Mouse (Mus musculus): ENCODE data around the gene Plcl2.

Plcl2 gene

DNA sequence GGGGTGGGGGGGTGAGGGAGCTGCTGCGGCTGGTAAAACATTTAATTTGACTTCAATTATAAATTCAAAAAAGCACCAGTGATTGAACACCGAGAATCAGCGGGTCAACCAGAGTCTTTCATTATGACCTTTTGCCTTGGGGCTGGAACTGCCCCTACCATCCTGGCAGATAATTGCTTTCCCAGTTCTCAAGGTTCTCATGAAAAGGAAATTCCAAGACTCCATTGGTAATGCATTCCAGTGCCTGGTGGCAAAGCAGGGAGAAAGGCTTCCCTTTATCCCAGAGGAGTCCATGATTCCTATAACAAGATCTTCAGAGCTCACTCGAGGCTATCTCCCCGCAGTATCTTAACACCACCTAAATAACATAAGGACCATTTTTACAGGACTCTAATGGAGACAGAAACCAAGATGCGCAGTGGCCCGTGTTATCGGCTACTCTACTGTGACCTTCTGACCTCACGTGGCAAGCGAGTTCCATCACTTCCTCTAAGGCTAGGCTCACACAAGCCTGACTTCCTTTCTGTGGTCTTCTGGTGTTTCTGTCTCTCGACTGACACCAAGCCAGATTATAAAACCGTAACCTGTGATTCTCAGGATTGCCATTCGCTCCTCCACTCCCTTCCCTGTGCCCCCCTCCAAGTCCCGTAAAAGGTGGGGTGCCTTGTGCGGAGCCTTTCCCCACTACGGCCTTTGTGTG, 10.0 kb upstream of the Plcl2 start:
- 77% methylated on average over 16 of the region's 16 CpGs for WGBS

DNA sequence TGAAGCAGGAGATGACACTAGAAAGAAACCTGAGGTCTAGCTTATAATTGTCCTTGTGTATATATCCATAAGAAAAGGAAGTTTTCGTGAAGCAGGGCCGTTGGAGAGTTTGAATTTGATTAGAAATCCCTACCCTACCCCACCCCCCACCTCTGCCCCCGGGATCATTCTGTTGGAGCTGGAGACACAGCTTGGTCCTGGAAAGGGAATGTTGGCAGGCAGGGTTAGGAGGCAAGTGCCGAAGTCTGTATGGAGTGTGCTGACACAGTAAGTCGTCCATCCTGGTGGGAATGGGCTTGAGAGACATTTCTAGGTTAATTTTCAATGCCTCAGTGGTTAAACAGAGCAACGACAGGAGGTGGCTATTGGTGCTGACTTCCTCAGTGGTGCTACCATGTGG, 8.4 kb upstream of the Plcl2 start:
- WGBS: 75% methylated on average over 6 of the region's 6 CpGs

DNA sequence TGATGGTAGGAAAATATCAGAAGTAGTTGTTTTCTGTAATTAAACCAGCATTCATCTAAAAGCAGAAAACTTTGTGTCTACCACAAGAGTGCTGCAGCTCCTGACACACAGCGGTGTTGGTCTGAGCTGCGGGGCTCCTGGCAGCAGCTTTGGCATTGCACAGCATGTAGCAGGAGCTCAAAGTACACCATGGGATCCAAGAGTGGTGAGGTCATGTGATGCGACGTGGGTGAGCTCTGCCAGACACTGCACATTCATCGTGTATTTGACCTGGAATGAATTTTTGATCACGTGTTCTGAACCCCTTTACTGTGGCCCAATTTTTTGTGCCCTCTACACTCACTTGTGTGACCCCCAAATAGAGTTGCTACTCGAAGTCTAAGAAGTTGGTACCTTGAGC, 6.1 kb upstream of the Plcl2 start:
- whole genome bisulfite sequencing: 76% methylated on average over 7 of the region's 7 CpGs

DNA sequence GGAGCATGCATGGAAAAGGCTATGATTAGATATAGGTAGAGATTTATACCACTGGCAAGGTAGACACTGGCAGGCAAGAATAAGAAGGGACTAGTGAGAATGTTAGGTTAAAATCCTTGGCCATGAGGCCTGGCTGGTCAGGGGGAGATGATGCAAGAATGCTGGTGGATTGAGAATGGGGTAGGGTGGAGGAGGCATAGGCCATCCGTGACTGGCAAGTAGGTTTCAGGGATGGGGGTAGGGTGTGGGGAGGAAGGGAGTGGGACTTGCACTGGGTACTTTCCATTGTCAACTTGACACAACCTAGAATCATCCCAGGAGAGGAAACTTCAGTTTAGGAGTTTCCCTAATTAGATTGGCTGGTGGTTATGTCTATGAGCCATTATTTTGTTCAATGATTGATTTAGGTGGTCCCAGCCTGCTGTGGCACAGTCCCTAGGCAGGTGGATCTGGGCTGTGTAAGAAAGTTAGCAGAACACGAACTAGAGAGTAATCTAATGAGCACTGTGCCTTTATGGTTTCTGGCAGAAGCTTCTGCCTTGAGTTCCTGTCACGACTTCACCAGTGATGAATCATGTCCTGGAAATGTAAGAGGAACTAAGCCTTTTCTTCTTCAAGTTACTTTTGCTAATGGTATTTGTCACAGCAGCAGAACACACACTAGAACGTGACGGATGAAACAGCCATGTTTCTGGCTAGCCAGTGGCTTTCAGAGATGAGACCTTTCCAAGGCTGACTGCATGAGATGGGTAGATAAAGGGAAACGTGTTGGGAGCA, 4.9 kb upstream of the Plcl2 start:
- WGBS: 70% methylated on average over 6 of the region's 6 CpGs

DNA sequence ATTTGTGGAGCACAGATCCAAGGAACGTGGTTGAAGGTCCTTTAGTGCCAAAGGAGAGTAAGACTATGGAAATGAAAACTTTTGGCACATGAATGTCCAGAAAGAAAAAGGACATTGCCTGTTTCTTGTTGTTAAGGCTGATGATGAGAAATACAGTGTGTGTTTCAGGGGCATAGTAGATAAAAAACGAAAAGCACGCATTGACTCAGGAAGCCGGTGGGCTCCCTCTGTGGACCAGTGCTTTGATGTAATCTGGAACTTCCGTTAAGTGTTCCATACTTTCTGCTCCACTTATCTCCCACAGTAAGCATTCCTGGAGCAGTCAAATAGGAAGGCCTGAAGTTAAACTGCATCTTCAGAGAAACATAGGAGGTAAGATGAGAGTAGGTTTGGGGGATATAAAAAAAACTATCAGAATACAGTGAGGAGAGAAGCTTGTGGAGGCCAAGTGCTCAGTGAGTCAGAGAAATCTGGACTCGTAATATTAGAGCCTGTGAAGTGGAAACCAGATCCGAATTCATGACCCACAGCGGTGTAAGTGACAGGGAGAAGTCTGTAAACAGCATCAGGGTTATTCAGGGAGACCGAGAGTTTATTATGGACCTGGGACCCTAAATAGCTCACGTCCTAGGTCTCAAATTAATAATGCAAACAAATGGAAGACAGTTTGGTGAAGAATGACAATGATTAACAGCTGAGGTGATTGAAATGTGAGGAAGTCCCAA, 3.1 kb upstream of the Plcl2 start:
- 75% methylated on average over 10 of the region's 10 CpGs for WGBS

DNA sequence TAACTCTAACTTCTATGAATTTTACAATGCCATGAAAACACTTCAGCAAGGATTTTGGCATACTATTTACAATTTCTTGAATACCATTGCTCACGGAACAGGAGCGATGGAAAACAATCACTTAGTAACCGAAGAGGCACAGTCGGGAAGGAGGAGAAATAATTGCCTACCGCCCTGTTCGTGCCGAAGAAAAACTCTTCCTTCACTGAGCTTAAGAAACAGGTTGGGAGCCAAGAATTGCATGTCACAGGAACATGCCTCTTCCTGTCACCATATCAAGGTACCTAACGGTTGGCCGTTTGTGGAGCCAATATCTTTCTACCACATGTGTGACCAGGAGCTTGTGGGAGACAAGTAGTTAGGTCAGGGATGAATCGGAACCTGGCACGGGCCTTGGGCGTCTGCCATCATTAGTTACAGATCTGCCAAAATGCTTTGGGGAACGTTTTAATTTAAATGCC, 2.3 kb upstream of the Plcl2 start:
- 46% methylated on average over 13 of the region's 13 CpGs for WGBS

DNA sequence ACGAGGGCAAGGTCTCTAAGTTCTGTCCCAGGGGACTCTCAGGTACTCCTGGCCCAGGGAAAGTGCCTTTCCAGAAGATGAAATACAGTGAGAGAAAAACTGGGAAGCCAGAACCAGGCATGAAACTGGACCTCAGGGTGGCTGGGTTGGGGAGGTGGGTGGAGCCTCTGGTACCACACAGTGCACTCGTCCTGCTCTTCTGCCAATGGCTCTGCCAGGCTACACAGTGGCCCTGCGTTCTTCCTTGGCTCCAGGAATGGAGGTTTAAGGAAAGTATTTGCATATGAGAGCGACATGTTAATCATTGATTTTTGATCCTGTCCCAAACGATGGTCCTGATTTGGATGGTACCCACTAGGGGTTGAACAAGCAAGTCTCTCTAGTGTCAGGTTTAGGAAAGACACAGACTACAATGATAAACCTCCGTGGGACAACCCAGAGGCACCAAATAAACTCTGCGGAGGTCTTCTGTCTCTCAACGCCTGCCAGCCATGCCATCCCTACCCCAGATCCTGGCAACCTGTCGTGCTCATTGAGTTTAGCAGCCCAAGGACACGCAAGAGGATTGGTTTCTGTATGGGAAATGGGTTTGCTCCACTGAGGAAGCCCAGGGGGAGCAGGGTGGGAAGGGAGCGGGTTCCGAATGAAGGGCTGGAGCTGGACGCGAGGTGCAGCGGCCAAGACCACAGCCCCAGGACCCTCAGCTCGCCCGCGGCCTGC, 988 bp upstream of the Plcl2 start:
- 21% methylated on average over 18 of the region's 18 CpGs for WGBS

DNA sequence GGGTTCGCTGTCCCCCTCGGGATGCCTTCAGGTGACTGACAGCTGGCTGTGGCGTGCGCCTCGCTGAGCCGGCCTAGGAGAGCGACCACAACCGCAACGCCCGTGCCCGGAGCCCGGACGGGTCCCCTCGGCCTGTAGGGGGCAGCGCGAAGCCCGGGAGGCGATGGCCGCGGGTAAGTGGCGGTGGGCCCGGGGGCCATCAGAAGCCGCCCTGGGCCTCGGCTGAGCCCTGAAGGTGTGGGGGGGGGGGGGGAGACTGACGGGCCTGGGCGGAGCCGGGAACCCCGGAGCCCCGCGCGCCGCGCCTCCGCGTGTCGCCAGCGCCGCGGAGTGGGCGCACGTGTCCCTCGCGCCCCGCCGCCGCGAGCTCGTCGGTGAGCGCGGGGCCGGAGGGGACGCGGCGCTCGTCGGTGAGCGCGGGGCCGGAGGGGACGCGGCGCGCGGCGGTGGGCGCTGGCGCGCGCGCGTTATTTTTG, 390 bp upstream of the Plcl2 start:
- WGBS: under 1% methylated on average over 59 of the region's 72 CpGs

DNA sequence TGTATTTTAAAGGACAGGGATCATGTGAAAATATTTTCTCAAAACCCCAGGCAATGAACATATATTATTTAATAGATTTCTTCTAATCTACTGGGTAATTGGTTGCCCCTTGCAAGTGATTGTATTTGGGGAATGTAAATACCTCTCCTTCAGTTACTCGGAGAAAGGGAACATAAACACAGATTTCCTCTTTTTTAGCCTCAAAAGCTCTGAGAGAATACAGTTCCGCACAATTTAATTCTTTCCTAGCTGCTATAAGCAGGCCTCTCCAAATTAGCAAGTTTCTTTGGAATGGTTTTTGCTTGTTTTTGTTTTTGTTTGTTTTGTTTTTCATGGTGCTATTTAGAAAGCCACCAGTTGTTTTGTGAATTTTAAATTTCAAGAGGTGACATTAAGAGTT, 1.1 kb downstream of the Plcl2 start:
- WGBS: 36% methylated on average over 2 of the region's 2 CpGs

DNA sequence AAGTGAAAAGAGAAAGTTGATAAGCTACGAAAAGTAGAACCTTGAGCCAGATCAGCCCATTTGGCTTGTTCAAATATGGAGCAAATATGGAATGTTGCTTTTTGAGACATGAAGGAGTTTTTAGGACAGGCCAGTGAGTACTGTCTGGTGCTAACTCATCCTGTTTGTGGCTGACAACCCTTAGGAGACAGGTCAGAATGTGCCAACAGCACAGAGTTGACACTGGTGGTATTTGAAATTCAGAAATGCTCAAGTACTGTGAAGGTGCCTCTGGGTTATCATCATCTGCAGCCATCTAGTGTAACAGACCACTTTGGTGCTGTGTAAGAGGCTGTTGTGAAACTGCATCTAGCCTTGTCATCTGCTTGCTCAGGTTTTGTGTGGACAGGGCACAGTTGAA, 1.5 kb downstream of the Plcl2 start:
- 55% methylated on average over 1 of the region's 1 CpGs for WGBS

DNA sequence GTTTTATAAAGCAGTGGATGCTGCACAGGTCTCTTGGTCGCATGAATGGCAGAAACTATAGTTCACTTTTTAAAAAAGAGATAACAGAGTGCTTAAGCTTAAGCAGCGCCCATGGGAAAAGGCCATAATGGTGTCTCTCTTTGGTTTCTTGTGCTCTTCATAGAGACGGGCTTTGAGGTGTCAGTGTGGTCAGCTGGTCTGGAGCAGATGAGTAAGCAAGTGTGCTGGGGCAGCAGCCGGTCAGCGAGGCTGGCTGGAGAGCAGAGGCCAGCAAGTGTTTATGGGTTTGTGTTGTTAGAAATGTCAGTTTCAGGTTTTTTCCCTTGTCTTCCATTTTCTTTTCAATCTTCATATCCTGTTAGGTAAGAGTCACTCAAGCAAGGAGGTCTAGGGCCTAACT, 3.0 kb downstream of the Plcl2 start:
- WGBS: 89% methylated on average over 5 of the region's 5 CpGs

DNA sequence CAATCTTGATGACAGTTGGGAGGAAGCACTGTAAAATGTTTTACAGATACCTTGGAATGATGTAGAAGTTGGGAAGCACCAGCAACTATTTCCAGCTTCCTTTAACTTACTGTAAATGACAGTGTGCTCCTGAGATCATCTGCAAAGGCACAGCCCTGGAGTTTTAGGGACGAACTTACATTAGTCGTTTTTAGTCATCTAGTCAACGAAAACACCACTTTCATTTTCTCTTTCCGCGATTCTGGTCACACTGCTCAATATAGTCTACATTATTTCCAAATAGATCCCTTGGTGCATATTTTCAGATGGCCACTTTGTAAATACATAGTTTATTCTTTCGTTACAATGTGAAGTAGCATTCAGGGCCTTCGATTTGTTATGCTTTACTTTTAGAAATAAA, 3.6 kb downstream of the Plcl2 start:
- 66% methylated on average over 7 of the region's 7 CpGs for WGBS

DNA sequence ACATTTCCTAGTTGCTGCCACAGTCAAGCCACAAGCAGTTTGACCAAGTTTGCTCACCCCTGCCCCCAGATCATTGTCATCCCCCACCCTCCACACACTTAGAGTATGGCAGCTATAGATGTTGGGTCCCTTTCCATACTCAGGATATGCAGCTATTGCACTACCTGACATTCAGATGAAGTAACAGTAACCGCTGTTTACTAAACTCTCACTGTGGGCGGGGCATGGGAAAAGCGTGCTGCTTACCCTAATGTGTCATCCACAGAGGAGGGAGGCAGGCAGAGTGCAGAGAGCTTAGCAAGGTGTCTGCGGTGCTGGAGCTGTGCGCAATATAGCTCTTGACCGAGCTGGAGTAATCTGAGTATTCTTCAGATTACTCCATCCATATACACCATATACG, 4.2 kb downstream of the Plcl2 start:
- 88% methylated on average over 7 of the region's 7 CpGs for WGBS

DNA sequence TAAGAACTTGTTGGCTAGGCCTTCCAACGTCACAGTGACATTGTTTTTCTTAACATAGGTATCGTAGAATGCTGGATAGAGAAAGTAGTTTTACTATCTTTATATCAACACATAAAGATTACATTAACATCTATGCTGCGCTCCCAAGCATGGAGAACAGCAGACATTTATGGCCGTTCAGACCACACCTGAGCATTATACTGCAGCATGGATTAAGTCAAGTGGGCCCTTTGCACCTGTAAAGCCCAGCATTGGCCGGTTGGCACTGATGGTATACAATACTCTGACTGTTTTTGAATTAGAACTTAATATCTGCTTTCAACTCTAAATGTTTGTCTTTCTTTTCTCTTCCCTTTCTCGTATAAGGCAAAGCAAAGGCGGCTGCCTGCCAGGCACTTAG, 4.8 kb downstream of the Plcl2 start:
- WGBS: 75% methylated on average over 7 of the region's 7 CpGs

DNA sequence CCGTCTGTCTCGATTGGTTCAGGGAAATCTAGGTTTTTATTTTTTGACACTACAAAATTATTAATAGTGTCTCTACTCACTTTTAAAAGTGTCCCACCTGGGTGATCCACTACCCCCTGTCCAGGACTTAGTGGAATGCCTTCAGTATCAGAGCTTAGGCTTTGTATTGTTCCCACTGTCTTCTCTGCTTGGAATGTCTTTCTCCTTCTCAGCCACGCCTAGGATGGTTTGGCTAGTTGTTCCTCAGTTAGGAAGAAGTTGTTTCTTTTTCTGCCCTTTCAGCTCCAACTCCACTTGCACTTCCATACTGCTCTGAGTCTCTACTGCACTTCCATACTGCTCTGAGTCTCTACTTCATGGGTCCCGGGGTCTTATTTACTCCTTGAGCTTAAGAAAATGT, 6.7 kb downstream of the Plcl2 start:
- 66% methylated on average over 4 of the region's 4 CpGs for WGBS

DNA sequence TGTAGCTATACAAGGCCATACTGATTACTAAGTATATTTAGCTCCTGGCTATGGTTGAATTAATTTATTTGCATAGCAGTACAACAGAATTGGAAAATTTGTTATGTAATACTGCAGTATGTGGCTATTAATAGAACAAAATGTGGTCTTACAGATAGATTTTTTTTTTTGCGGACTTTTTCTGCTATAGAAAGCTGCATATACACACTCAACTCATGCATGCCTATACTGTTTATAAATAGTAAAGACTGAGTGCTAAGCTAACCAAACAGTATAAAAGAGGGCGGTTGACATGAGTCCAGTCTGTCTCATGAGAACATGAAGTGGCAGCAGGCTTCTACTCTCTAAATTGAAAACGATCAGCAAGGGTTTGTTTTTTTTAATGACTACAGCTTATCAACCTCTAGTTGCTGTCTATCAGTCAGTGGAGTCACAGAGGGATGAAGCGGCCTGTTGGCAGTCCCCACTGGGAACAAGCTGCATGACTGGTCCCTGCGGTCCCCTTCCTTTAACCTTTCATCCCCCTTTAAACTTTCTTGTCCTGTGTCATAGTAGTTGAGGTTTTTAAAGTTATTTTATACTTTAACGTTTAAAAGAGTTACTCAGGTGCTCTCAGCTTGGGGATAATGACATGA, 8.7 kb downstream of the Plcl2 start:
- 53% methylated on average over 6 of the region's 6 CpGs for WGBS

DNA sequence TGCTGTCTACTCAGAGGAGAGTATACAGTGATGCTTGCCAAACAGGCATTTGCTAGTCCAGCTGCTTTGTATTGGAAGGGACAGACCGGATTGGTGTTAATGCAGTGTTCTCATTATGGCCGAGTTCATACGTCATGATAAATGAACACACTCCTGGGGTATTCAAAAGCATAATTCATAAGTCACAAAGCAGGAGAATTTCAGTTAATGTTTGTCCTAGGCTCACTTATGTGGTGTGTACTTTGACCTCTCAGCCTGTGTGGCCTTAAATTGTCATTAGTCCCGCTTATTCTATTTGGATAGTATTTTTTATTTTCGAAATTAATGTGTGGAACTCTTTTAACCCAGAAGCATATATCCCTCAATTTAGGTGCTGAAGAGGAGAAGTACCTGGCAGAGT, 10.4 kb downstream of the Plcl2 start:
- WGBS: 86% methylated on average over 5 of the region's 5 CpGs

DNA sequence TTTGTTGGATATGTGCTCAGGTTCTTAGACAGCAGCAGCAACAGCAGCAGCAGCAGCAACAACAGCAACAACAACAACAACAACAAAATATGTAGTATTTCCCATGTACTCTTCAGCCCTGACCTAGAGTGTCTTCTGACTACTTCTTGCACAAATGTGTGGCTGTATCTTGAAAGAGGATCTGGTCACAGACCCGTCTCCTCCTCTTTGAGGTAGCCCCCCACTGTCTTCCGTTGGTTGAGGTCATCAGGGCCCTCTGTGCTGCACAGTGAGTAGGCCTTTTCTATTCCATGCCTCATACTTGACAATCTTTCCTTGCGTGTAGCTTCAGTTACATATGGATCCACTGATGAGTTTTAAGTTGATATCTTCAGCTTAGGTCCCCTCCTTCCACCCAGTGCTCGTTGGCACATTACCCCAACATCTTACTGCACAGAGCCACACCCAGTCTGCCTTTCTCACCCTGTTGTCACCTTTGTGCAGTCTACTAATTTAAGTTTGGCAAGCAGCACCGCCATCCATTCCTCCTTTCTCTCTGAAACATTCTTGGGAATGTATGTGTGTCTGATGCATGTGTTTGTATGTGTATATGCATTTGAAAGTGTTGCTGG, 13.4 kb downstream of the Plcl2 start:
- WGBS: 82% methylated on average over 5 of the region's 5 CpGs

DNA sequence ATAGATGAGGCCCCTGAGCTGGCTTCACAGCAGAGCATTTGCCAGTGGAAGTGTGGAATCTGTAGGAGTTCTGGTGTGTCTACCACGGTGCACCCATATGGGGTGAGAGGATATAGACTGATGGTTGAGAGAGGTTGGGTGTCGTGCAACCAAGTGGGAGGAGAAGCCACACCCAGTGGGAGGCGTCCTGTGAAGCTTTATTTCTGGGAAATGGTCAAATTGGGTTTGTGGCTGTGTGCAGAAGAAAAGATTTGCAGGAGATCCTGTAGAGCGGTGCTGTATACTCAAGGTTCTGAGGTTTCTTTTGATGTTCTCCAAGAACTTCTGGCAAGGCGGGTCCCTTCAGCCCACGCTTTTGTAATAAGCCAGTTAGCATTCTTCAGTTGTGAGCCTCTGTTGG, 15.8 kb downstream of the Plcl2 start:
- WGBS: 39% methylated on average over 6 of the region's 6 CpGs

DNA sequence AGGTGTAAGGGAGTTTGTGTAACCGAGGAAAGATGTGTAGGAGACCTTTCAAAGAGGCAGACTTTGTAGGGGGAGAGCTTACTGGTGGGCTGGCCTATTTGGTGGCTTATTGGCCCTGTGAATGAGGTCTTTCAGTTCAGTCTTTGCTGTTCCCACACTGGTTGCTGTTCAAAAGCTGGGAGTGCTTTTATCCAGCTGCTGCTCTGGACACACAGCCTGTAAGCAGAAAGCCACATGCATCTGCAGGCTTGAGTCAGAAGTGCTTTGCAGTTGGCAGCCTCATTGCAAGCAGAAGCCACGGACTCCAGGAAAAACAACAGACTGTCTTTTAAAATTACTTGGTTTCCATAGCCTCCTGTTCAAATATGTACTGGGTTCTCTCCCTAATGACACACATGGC, 16.6 kb downstream of the Plcl2 start:
- WGBS: 24% methylated on average over 2 of the region's 2 CpGs

DNA sequence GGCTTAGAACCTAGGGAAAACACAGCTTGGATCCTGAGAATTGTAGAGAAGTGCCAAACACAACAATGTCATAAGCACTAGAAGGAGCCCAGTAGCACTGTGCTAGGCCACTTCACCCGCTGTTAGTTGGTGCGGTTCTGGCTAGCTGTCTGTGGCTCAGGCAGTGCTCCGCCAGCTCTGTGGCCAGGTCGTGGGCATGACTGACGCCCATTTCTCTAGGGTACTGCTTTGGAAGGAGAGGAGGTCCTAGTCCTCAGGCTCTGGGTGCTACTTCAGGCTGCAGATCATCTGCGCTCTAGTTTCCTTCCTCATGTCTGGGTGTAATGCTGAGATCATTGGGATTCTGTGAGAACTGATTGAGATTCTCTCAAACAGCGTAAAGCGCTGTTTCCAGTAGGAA, 20.9 kb downstream of the Plcl2 start:
- WGBS: 71% methylated on average over 8 of the region's 8 CpGs
